9 mouse cellular contexts compared by ENCODE assay signal in genomic region chr5:120674229-120675145, GRCm38 (mm10). TPM values are rescaled to one million over a fixed set of nuclear protein-coding genes. Genes with fewer than 3 reads are reported as not detected.
DNase-seq lines count a peak whose midpoint lies in the region; ATAC-seq and TF ChIP-seq lines count a peak whose summit lies in the region.
"Had no signal": no experiment of that assay in that cellular context is flagged by ENCODE, and none has a peak within 500 bp of the region (broad histone marks: within the 10 kb centered on the region; RNA-seq: fewer than 3 reads in every experiment).

No protein-coding gene starts in this region.

- 0 out of 2 replicates have a peak overlapping the region, but pooled peaks have one; percentile 22 for H3K4me2 ChIP-seq in embryonic facial prominence, embryonic 12.5 days (replicated peaks)
- H3K4me2 ChIP-seq in limb, embryonic 13.5 days (replicated peaks) = peak overlapping the region; percentile 14; the same call in 1 of the 2 replicates
- H3K4me2 ChIP-seq: heart, embryonic 15.5 days had no signal

- ATAC-seq in embryonic facial prominence, embryonic 12.5 days (ENCODE audit: insufficient number of reproducible peaks, insufficient read depth, low FRiP score, low TSS enrichment) = 0 out of 2 replicates have a peak, but pooled peaks have one; percentile 12
- peak; percentile 76 for ATAC-seq in limb, embryonic 13.5 days (ENCODE audit: low FRiP score, low read depth)

- intact Hi-C loops in left cerebral cortex, adult 2 months (cut with DNase I) = loop anchor here (5.0 kb wide), 1 partner anchor 73 kb away; the partner anchor contains the start of gene Oas2

- H3K36me3 ChIP-seq in embryonic facial prominence, embryonic 12.5 days = no peaks in the 10 kb centered on the region
- no peaks in the 10 kb centered on the region for H3K36me3 ChIP-seq in limb, embryonic 13.5 days
- H3K36me3 ChIP-seq: heart, embryonic 15.5 days had no signal

- no peak overlapping the region for H3K4me3 ChIP-seq in lung, adult 2 months (replicated peaks; ENCODE audit: extremely low read depth, low read depth, low read length)
- no peak overlapping the region for H3K4me3 ChIP-seq in embryonic facial prominence, embryonic 12.5 days
- H3K4me3 ChIP-seq in limb, embryonic 13.5 days = no peak overlapping the region
- H3K4me3 ChIP-seq in left cerebral cortex, adult 2 months = no peak overlapping the region
- H3K4me3 ChIP-seq: heart, embryonic 15.5 days had no signal

- no peak for TF ChIP-seq POLR2A in lung, adult 2 months (IDR thresholded peaks at IDR 0.05; ENCODE audit: borderline replicate concordance, extremely low read depth, low read depth, low read length)

- H3K9ac ChIP-seq in embryonic facial prominence, embryonic 12.5 days = no peak overlapping the region
- no peak overlapping the region for H3K9ac ChIP-seq in limb, embryonic 13.5 days
- H3K9ac ChIP-seq: heart, embryonic 15.5 days had no signal

- no peak for TF ChIP-seq CTCF in lung, adult 2 months (IDR thresholded peaks at IDR 0.05; ENCODE audit: insufficient read depth, low read length)
- TF ChIP-seq CTCF in left cerebral cortex, adult 2 months (IDR thresholded peaks at IDR 0.05) = no peak

- no peaks in the 10 kb centered on the region for H3K9me3 ChIP-seq in embryonic facial prominence, embryonic 12.5 days
- H3K9me3 ChIP-seq in limb, embryonic 13.5 days = no peaks in the 10 kb centered on the region; the same call in 1 of the 2 replicates
- H3K9me3 ChIP-seq: heart, embryonic 15.5 days had no signal

- WGBS in lung, adult 2 months = 22% methylated on average over 21 of the region's 21 CpGs
- 35% methylated on average over 21 of the region's 21 CpGs for WGBS in embryonic facial prominence, embryonic 12.5 days
- 32% methylated on average over 21 of the region's 21 CpGs for WGBS in limb, embryonic 13.5 days

- H3K4me1 ChIP-seq in lung, adult 2 months (ENCODE audit: control insufficient read depth, insufficient read depth, low read length) = no peaks in the 10 kb centered on the region
- H3K4me1 ChIP-seq in embryonic facial prominence, embryonic 12.5 days = peaks cover 3% of the 10 kb centered on the region
- H3K4me1 ChIP-seq in limb, embryonic 13.5 days = peaks cover 7% of the 10 kb centered on the region; the same call in 1 of the 2 replicates

- H3K27ac ChIP-seq in embryonic facial prominence, embryonic 12.5 days = no peak overlapping the region
- H3K27ac ChIP-seq in limb, embryonic 13.5 days = no peak overlapping the region
- no peak overlapping the region for H3K27ac ChIP-seq in left cerebral cortex, adult 2 months
- H3K27ac ChIP-seq: heart, embryonic 15.5 days had no signal

- peak; percentile 41 for DNase-seq in lung, postnatal 10 days
- DNase-seq in lung, adult 2 months = no peak
- DNase-seq in thymus, postnatal 0 days (ENCODE audit: low spot score) = peak; percentile 81
- DNase-seq in urinary bladder, postnatal 14 days (ENCODE audit: low spot score) = no peak
- no peak for DNase-seq in adrenal gland, adult (ENCODE audit: inconsistent age in 2 of 2, low spot score in 1 of 2)
- DNase-seq in left cerebral cortex, adult 2 months (ENCODE audit: extremely low spot score in 1 of 2, low spot score in 2 of 2) = no peak

- H3K27me3 ChIP-seq in embryonic facial prominence, embryonic 12.5 days = peaks cover 6% of the 10 kb centered on the region
- 0 out of 2 replicates have a peak, but pooled peaks cover 2% of the 10 kb centered on the region for H3K27me3 ChIP-seq in limb, embryonic 13.5 days

RNA-seq across cellular contexts. Expression of gene Rasal1, which starts 25.9 kb away (rescaled TPM):
- 0.80 and 1.6 TPM in 2 replicates for polyA plus RNA-seq in lung, adult 2 months (2012; rRNA removed)
- polyA plus RNA-seq in embryonic facial prominence, embryonic 12.5 days (2016; fragmentation: Nextera tagmentation; extraction: Ambion mirVana) = 0.18 and 0.26 TPM in 2 replicates
- polyA plus RNA-seq in limb, embryonic 13.5 days (2015; fragmentation: Nextera tagmentation; extraction: Ambion mirVana) = 0.70 and 0.78 TPM in 2 replicates
- 11.4 and 11.8 TPM in 2 replicates for polyA plus RNA-seq in thymus, postnatal 0 days (2015; fragmentation: Nextera tagmentation; extraction: Ambion mirVana)
- 10 to 100 TPM; 85.3 TPM for total RNA-seq in left cerebral cortex, adult 2 months (2021)

RNA-seq across cellular contexts. Expression of gene Dtx1, which starts 37.2 kb away (rescaled TPM):
- polyA plus RNA-seq in lung, adult 2 months (2012; rRNA removed) = 6.1 and 7.8 TPM in 2 replicates
- 8.9 and 9.1 TPM in 2 replicates for polyA plus RNA-seq in embryonic facial prominence, embryonic 12.5 days (2016; fragmentation: Nextera tagmentation; extraction: Ambion mirVana)
- 5.1 and 5.6 TPM in 2 replicates for polyA plus RNA-seq in limb, embryonic 13.5 days (2015; fragmentation: Nextera tagmentation; extraction: Ambion mirVana)
- polyA plus RNA-seq in thymus, postnatal 0 days (2015; fragmentation: Nextera tagmentation; extraction: Ambion mirVana) = 43.4 and 43.7 TPM in 2 replicates
- total RNA-seq in left cerebral cortex, adult 2 months (2021) = 10 to 100 TPM; 74.5 to 76.9 TPM

RNA-seq across cellular contexts. Expression of gene Cfap73, which starts 40.5 kb away (rescaled TPM):
- polyA plus RNA-seq in lung, adult 2 months (2012; rRNA removed) = 1.6 TPM in 2 replicates
- polyA plus RNA-seq in embryonic facial prominence, embryonic 12.5 days (2016; fragmentation: Nextera tagmentation; extraction: Ambion mirVana) = not detected in 2 replicates
- not detected in 2 replicates for polyA plus RNA-seq in limb, embryonic 13.5 days (2015; fragmentation: Nextera tagmentation; extraction: Ambion mirVana)
- 0.23 and 0.30 TPM in 2 replicates for polyA plus RNA-seq in thymus, postnatal 0 days (2015; fragmentation: Nextera tagmentation; extraction: Ambion mirVana)
- total RNA-seq in left cerebral cortex, adult 2 months (2021) = under 1 TPM in 1 of 2 experiments, not detected in 1; 0.52 TPM
- polyA plus RNA-seq: heart, embryonic 15.5 days had no signal

Comparison
In these comparisons a context has a peak if more than half of its experiments do, and no peak if none do; other contexts are left out.
1. DNase-seq: peak in lung, postnatal 10 days (single experiment) and thymus, postnatal 0 days (single experiment); none in lung, adult 2 months (single experiment), urinary bladder, postnatal 14 days (single experiment), adrenal gland, adult (0 of 2) and left cerebral cortex, adult 2 months (0 of 2).